Mouse (Mus musculus) T-cell, adult 66 days (primary cell): ENCODE data around the gene H2-DMa. TPM values are rescaled to one million over a fixed set of nuclear protein-coding genes. Genes with fewer than 3 reads are reported as not detected.

Experiments
- total RNA-seq, 2 experiments: library from RNA; stranded (reverse); gene quantifications; 3 replicates in 1 of 2; 4 replicates in 1 of 2; pipeline ENCODE4 v1.2.4; 2023

The H2-DMa gene
- 10 to 100 TPM; 25.1 to 25.8 TPM for total RNA-seq

DNA sequence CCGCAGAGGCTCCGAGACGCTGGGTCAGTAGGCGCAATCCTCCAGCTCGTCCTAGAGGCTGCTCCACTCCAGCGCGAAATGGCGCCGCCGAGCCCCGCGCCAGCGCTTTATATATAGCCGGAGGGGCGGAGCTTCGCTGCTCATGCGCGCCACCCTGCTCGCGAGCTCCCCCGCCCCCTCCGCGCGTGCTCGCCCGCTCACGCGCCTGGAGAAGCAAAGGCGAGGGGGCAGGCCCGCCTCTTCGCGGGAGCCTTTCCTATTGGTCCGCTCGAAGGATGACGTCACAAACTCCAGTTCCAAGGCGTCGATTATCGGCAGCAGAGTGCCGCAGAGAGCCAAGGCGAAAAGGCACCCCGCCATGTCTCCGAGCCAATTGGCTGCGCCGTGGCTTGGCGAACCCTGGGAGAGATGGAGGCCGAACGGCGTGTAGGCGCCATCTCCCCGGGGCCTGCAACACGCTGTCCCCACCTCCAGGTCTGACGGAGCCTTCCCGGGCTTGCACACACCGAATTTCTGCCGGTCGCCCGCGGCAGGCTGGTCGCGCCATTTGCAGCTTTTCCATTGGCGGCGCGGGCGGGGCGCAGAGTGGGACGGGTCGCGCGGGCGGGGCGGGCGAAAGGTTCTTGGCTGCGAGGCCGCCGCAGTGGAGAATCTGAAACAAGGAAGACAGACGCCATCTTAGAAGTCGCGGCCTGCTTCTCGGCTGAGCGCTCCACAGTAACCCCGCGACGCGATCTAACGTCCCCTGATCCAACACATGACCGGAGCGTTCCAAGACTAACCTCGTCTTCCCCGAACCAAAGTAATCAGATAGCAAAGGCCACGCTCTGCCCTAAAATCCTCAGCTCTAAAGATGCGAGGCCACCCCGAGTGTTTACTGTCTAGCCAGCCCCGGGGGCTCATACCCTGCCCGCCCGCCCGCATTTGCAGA, at the start of gene H2-DMa:
Gene H2-DMa (plus strand): TSS at position 293 of the 931 bp plus-strand sequence.

DNA sequence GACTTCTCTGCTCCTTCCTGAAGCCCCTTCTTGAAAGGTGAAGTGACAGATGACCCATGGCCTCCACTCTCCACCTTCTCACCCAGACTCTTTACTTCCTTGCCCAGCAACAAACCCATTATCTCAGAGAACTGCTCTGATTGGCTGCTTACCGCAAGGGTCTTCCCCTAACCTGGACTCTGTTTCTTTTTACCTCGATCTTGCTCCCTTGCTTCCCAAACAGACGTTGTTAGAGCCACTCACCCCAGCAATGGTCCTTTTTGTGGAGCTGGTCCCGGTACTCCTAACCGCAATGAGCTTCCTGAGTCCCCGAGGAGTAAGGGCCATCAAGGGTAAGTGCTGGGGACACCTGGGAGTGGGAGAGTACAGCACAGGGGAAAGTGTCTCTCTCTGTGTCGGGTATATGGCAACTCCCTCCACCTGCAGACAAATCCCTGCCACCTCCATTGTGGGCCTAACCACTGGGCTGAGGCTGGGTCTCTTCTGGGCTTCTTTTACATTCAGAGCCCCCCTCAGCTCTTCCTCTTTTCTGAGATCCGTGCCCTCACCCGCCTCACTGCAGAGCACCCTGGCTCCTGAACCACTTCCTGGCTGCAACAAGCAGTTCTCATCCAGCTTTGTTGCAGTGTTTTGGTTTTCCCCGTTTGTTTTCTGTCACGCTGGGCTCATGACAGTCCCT, 27.0 kb upstream of the H2-DMa start, which contains the start of gene H2-Oa:
Gene H2-Oa (plus strand): TSS at position 144 of the 679 bp plus-strand sequence.

DNA sequence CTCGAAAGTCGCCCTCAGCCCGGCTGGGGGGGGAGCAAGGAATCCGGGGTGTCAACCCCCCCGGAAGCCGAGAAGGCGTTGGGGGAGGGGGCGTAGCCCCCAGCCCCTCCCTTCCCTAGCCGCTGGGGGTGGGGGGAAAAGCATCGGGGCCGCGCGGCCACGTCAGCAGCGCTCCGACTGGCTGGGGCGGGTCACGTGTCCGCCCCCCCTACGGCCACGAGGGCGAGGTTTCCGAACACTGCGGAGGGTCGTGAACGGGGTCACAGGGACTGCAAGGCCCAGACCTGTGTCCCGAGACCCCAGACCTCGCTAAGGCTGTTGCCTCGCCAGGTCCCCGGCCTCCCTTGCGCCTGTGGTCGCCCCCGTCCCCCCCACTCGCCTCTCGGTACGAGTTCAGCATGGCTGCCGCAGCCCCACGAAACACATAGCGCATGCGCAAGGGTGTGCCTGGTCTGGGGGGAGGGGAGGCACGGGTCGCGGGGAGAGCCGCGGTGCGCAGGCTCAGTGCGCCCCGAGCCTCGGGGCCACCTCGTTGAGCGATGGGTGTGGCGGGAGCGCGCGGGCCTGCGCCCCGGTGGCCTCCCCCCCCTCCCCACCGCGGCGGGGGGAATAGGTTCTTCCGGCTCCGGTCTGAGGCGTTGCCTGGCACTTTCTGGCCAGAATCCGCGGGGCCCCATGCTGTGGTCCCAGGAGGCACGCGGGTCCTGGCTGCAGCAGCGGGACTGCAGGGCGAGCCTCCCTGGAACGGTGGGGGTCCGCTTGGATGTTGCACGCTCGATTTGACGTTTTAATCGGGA, 3.0 kb downstream of the H2-DMa start, which contains the start of gene Brd2:
Gene Brd2 (minus strand): TSS at position 447 of the 797 bp plus-strand sequence.

DNA sequence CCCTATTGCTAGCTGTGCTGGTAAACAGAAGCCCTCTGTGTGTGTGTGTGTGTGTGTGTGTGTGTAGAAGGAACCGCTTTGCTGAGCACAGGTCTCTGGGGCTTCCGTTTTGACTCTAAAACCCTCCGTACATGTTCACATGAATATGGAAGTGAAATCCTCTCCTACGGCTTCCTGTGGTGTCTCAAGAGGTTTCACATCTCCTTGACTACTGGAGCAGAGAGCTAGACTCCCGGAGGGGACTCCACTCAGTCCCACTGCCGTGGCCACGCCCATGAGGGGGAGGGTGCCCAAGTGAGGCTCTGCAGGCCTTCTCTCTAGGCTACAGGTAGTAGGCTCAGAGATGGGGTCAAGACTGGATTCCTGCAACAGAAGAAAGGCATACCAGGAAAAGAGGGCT, 23.7 kb downstream of the H2-DMa start, which contains the start of gene H2-DMb2:
Gene H2-DMb2 (plus strand): TSS at position 275 of the 400 bp plus-strand sequence.

DNA sequence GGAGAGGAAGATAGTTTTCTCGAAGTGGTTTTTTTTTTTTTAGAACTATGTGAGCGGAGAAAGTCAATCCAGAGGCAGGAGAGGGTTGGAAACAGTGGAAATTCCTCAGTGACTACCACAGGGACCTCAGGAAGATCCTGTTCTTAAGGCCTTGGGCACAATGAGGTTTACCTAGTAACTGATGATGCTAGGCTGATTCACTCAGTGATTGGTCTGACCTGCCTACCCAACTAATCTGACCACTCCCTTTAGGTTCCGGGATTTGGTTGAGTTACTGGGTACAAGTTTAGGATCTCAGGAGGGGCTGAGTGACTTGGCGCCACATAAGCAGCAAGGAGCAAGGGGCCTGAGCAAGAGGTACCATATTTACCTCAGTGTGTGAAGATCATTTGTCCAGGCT, 33.6 kb downstream of the H2-DMa start, which contains the start of gene H2-DMb1:
Gene H2-DMb1 (plus strand): TSS at position 150 of the 400 bp plus-strand sequence.

DNA sequence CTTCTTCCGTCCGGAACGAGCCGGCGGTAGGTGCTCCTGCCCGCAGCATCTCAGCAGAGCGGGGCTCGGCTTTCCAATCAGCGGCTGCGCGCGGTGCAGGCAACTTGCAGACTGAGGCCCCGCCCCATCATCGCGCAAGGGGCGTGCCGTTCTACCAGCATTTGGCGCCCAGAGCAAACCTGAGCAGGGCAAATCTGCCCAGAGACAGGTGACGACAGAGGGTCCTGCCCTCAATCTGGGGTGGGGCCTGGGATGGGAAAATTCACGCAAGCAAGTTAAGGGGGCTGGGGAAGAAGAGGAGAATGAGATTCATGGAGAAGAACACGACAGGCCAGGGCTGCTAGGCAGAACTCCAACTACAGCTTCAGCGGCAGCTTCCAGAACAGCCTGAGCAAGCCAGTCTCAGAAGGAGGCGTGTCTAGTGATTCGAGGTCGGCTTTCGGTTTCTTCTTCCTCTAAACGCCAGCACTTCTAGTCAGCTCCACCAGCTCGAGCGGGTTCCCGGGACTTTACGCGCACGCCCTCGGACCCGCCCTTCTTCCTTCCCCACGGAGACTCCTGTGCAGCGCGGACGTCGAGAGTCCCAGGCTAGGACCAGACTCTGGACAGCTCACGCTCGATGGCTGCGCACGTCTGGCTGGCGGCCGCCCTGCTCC, 68.0 kb downstream of the H2-DMa start, which contains the start of the genes Tap1 and Psmb9:
Gene Tap1 (plus strand): TSS at position 293 of the 656 bp plus-strand sequence.
Gene Psmb9 (minus strand): TSS at position 504 of the 656 bp plus-strand sequence.

Other genes starting within 250 kb of the H2-DMa start
- gene Gm7029, start 245.7 kb upstream of the H2-DMa start, total RNA-seq: not detected
- 10 to 100 TPM in 1 of 2 experiments, 1 to 10 TPM in 1; 10.0 to 11.2 TPM for gene Kifc1, start 228.9 kb upstream of the H2-DMa start, total RNA-seq
- under 1 TPM in 1 of 2 experiments, not detected in 1; 0.96 TPM for gene Platr17, start 214.4 kb upstream of the H2-DMa start, total RNA-seq
- gene Daxx, start 210.1 kb upstream of the H2-DMa start, total RNA-seq: 10 to 100 TPM; 71.8 to 76.6 TPM
- 100 to 1,000 TPM; 407 to 437 TPM for gene Tapbp, start 203.6 kb upstream of the H2-DMa start, total RNA-seq
- 10 to 100 TPM; 33.0 to 33.9 TPM for gene Zbtb22, start 203.6 kb upstream of the H2-DMa start, total RNA-seq
- 100 to 1,000 TPM; 153 to 181 TPM for gene Rgl2, start 190.0 kb upstream of the H2-DMa start, total RNA-seq
- gene Pfdn6, start 179.2 kb upstream of the H2-DMa start, total RNA-seq: 10 to 100 TPM; 65.1 to 71.1 TPM
- gene Wdr46, start 178.9 kb upstream of the H2-DMa start, total RNA-seq: 10 to 100 TPM; 67.6 to 67.7 TPM
- gene B3galt4, start 168.1 kb upstream of the H2-DMa start, total RNA-seq: 10 to 100 TPM; 14.1 to 16.0 TPM
- 10 to 100 TPM; 73.4 to 74.6 TPM for gene Vps52, start 163.7 kb upstream of the H2-DMa start, total RNA-seq
- 1,000 to 10,000 TPM; 2,139 to 2,167 TPM for gene Rps18, start 163.5 kb upstream of the H2-DMa start, total RNA-seq
- 1,000 to 10,000 TPM; 5,234 to 5,289 TPM for gene H2-K1, start 119.2 kb upstream of the H2-DMa start, total RNA-seq
- 10 to 100 TPM; 30.4 to 30.6 TPM for gene Ring1, start 94.9 kb upstream of the H2-DMa start, total RNA-seq
- gene H2-Ke6, start 91.5 kb upstream of the H2-DMa start, total RNA-seq: 100 to 1,000 TPM; 117 to 150 TPM
- 100 to 1,000 TPM; 100 to 103 TPM for gene Slc39a7, start 87.9 kb upstream of the H2-DMa start, total RNA-seq
- 100 to 1,000 TPM; 114 to 115 TPM for gene Rxrb, start 87.7 kb upstream of the H2-DMa start, total RNA-seq
- gene Col11a2, start 80.1 kb upstream of the H2-DMa start, total RNA-seq: 10 to 100 TPM; 19.8 to 27.5 TPM
- gene H2-Oa, start 27.2 kb upstream of the H2-DMa start, total RNA-seq: 1 to 10 TPM; 6.9 to 9.5 TPM
- gene Brd2, start 3.1 kb downstream of the H2-DMa start, total RNA-seq: 100 to 1,000 TPM; 303 to 376 TPM
- 1 to 10 TPM; 2.3 to 8.6 TPM for gene H2-DMb2, start 23.8 kb downstream of the H2-DMa start, total RNA-seq
- 1 to 10 TPM; 3.1 to 5.9 TPM for gene H2-DMb1, start 33.5 kb downstream of the H2-DMa start, total RNA-seq
- gene Tap1, start 68.0 kb downstream of the H2-DMa start, total RNA-seq: 100 to 1,000 TPM; 187 to 213 TPM
- 100 to 1,000 TPM; 130 to 159 TPM for gene Psmb9, start 68.2 kb downstream of the H2-DMa start, total RNA-seq
- 100 to 1,000 TPM; 281 to 304 TPM for gene Psmb8, start 78.2 kb downstream of the H2-DMa start, total RNA-seq
- 100 to 1,000 TPM; 165 to 199 TPM for gene Tap2, start 84.0 kb downstream of the H2-DMa start, total RNA-seq
- gene H2-Ob, start 119.4 kb downstream of the H2-DMa start, total RNA-seq: 10 to 100 TPM; 50.5 to 59.9 TPM
- gene H2-Ab1, start 138.1 kb downstream of the H2-DMa start, total RNA-seq: 10 to 100 TPM; 20.1 to 49.2 TPM
- gene H2-Aa, start 168.3 kb downstream of the H2-DMa start, total RNA-seq: 10 to 100 TPM; 21.0 to 52.3 TPM
- gene H2-Eb1, start 186.3 kb downstream of the H2-DMa start, total RNA-seq: 10 to 100 TPM; 16.7 to 33.7 TPM
- gene H2-Eb2, start 206.1 kb downstream of the H2-DMa start, total RNA-seq: not detected
- under 1 TPM in 1 of 2 experiments, not detected in 1; 0.36 TPM for gene Btnl2, start 235.3 kb downstream of the H2-DMa start, total RNA-seq